Mouse (Mus musculus): Measurements from ENCODE around the gene Atp5j2.

- TF ChIP-seq POLR2A (IDR thresholded peaks at IDR 0.05; ENCODE audit: control insufficient read depth, extremely low read depth, insufficient read depth, low read length, poor library complexity) (no peak), CTCF (IDR thresholded peaks at IDR 0.05; ENCODE audit: borderline replicate concordance, control insufficient read depth, extremely low read depth, insufficient read depth, low read length, poor library complexity) (no peak)
Measured at GRCm38 (mm10) chr5:145226453-145226852, 34.6 kb upstream of the Atp5j2 start.

Measured in thymus, adult 2 months (tissue).